9 mouse cellular contexts compared by ENCODE assay signal in the genomic region with DNA sequence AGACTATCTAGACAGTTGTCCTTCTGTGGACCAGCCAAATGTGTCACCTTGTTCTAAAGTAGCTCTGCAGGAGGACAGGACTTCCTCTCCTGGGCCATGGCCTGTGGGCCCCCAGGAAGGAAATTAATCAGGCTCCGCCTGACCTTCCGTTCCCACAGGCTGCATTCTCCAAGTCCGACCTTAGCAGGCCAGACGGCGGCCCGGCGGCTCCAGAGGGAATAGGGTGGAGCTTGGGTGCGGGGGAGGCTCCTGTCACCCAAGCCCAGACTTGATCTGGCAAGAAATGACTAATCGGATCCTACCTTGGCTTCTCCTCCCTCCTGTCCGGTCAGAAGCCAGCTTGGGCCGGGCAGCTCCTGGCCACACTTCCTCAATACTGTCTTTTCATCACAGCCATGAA. TPM values are rescaled to one million over a fixed set of nuclear protein-coding genes. Genes with fewer than 3 reads are reported as not detected.
A peak's percentile ranks its signal among the peaks of the same experiment; 100 is the strongest.
DNase-seq lines count a peak whose midpoint lies in the region; ATAC-seq lines count a peak whose summit lies in the region.
"Had no signal": no experiment of that assay in that cellular context is flagged by ENCODE, and none has a peak within 500 bp of the region (broad histone marks: within the 10 kb centered on the region; RNA-seq: fewer than 3 reads in every experiment).

No protein-coding gene starts in this region.

- no peak for DNase-seq in neural tube, embryonic 11.5 days (ENCODE audit: low spot score)
- DNase-seq in neural tube, embryonic 10.5 days (ENCODE audit: extremely low spot score, low spot score): no peak
- peak; percentile 88 for DNase-seq in fat pad, adult 2 months (ENCODE audit: extremely low read depth, low read depth, low spot score)
- peak; percentile 81 for DNase-seq in heart, postnatal 25 days (ENCODE audit: low spot score)
- DNase-seq in limb, embryonic 11.5 days (ENCODE audit: low spot score): no peak
- DNase-seq in spleen, postnatal 10 days (ENCODE audit: low spot score in 2 of 2): no peak

- ATAC-seq in neural tube, embryonic 11.5 days (ENCODE audit: insufficient read depth, low FRiP score, low TSS enrichment): no peak
- no peak for ATAC-seq in limb, embryonic 11.5 days (ENCODE audit: insufficient number of reproducible peaks, low FRiP score, low TSS enrichment, low read depth)
- ATAC-seq in midbrain, embryonic 15.5 days (replicated peaks): no peak
- ATAC-seq in CD4-positive, CD25-positive, alpha-beta regulatory T cell, adult 4 months: no peak

- peak overlapping the region; percentile 57 for H3K4me2 ChIP-seq in neural tube, embryonic 11.5 days (ENCODE audit: low read depth)
- H3K4me2 ChIP-seq in limb, embryonic 11.5 days (ENCODE audit: low read depth, severe bottlenecking): peak overlapping the region; percentile 7; the same call in 1 of the 2 replicates
- peak overlapping the region; percentile 74 for H3K4me2 ChIP-seq in midbrain, embryonic 15.5 days

- H3K9me3 ChIP-seq in neural tube, embryonic 11.5 days (ENCODE audit: control insufficient read depth, low read length): no peaks in the 10 kb centered on the region
- H3K9me3 ChIP-seq in limb, embryonic 11.5 days (ENCODE audit: control insufficient read depth, low read length): no peaks in the 10 kb centered on the region
- no peaks in the 10 kb centered on the region for H3K9me3 ChIP-seq in midbrain, embryonic 15.5 days

- no peak overlapping the region for H3K9ac ChIP-seq in neural tube, embryonic 11.5 days (ENCODE audit: low read length)
- no peak overlapping the region for H3K9ac ChIP-seq in limb, embryonic 11.5 days (ENCODE audit: low read length)
- H3K9ac ChIP-seq in midbrain, embryonic 15.5 days: no peak overlapping the region

- H3K27ac ChIP-seq in neural tube, embryonic 11.5 days (ENCODE audit: low read depth, low read length): no peak overlapping the region
- no peak overlapping the region for H3K27ac ChIP-seq in limb, embryonic 11.5 days (replicated peaks; ENCODE audit: low read depth, low read length)
- no peak overlapping the region for H3K27ac ChIP-seq in midbrain, embryonic 15.5 days
- H3K27ac ChIP-seq: macrophage had no signal

- peaks cover 8% of the 10 kb centered on the region; the same call in 1 of the 2 replicates for H3K4me1 ChIP-seq in neural tube, embryonic 11.5 days (ENCODE audit: control insufficient read depth, insufficient read depth, low read length)
- H3K4me1 ChIP-seq in limb, embryonic 11.5 days (ENCODE audit: control insufficient read depth, insufficient read depth, low read length): peaks cover 5% of the 10 kb centered on the region; the same call in 1 of the 2 replicates
- H3K4me1 ChIP-seq in midbrain, embryonic 15.5 days: peaks cover 45% of the 10 kb centered on the region

- 37% methylated on average over 11 of the region's 11 CpGs for WGBS in neural tube, embryonic 11.5 days
- WGBS in limb, embryonic 11.5 days: 37% methylated on average over 11 of the region's 11 CpGs
- 37% methylated on average over 11 of the region's 11 CpGs for WGBS in midbrain, embryonic 15.5 days

- H3K4me3 ChIP-seq in neural tube, embryonic 11.5 days (ENCODE audit: low read depth, low read length): no peak overlapping the region; the same call in 1 of the 2 replicates
- H3K4me3 ChIP-seq in limb, embryonic 11.5 days (ENCODE audit: low read depth, low read length): peak overlapping the region; percentile 0; the same call in 1 of the 2 replicates
- peak overlapping the region; percentile 73 for H3K4me3 ChIP-seq in midbrain, embryonic 15.5 days

- H3K27me3 ChIP-seq in neural tube, embryonic 11.5 days (ENCODE audit: control insufficient read depth, insufficient read depth, low read length): peaks cover 16% of the 10 kb centered on the region
- no peaks in the 10 kb centered on the region for H3K27me3 ChIP-seq in limb, embryonic 11.5 days (ENCODE audit: control insufficient read depth, insufficient read depth, low read length)
- no peaks in the 10 kb centered on the region for H3K27me3 ChIP-seq in midbrain, embryonic 15.5 days (replicated peaks)

- H3K36me3 ChIP-seq in neural tube, embryonic 11.5 days (ENCODE audit: control insufficient read depth, insufficient read depth, low read length): no peaks in the 10 kb centered on the region
- H3K36me3 ChIP-seq in limb, embryonic 11.5 days (ENCODE audit: control insufficient read depth, insufficient read depth, low read length): no peaks in the 10 kb centered on the region
- H3K36me3 ChIP-seq in midbrain, embryonic 15.5 days (replicated peaks): no peaks in the 10 kb centered on the region

- intact Hi-C loops in heart, postnatal 25 days (cut with DNase I): no loop called here

RNA-seq across cellular contexts. Expression of a gene that starts 2.4 kb away (rescaled TPM):
- polyA plus RNA-seq in neural tube, embryonic 11.5 days (2014; fragmentation: Nextera tagmentation; extraction: Ambion mirVana): 43.8 and 48.8 TPM in 2 replicates
- total RNA-seq in heart, postnatal 25 days (2021): 100 to 1,000 TPM; 239 to 247 TPM
- polyA plus RNA-seq in limb, embryonic 11.5 days (2014; fragmentation: Nextera tagmentation; extraction: Ambion mirVana): 29.8 and 32.3 TPM in 2 replicates
- polyA plus RNA-seq in midbrain, embryonic 15.5 days (2015; fragmentation: Nextera tagmentation; extraction: Ambion mirVana): 104 and 105 TPM in 2 replicates
- polyA plus RNA-seq in CD4-positive, CD25-positive, alpha-beta regulatory T cell, adult 4 months (2017; shearing (Covaris generic)): 1 to 10 TPM in 1 of 2 experiments, under 1 TPM in 1; 0.32 to 1.9 TPM

RNA-seq across cellular contexts. Expression of a gene that starts 19.4 kb away (rescaled TPM):
- polyA plus RNA-seq in neural tube, embryonic 11.5 days (2014; fragmentation: Nextera tagmentation; extraction: Ambion mirVana): 23.7 and 26.0 TPM in 2 replicates
- 10 to 100 TPM; 15.4 to 15.8 TPM for total RNA-seq in heart, postnatal 25 days (2021)
- 36.7 and 40.2 TPM in 2 replicates for polyA plus RNA-seq in limb, embryonic 11.5 days (2014; fragmentation: Nextera tagmentation; extraction: Ambion mirVana)
- polyA plus RNA-seq in midbrain, embryonic 15.5 days (2015; fragmentation: Nextera tagmentation; extraction: Ambion mirVana): 20.3 and 21.2 TPM in 2 replicates
- polyA plus RNA-seq in CD4-positive, CD25-positive, alpha-beta regulatory T cell, adult 4 months (2017; shearing (Covaris generic)): not detected

RNA-seq across cellular contexts. Expression of a gene that starts 20.3 kb away (rescaled TPM):
- polyA plus RNA-seq in neural tube, embryonic 11.5 days (2014; fragmentation: Nextera tagmentation; extraction: Ambion mirVana): 47.7 and 49.4 TPM in 2 replicates
- total RNA-seq in heart, postnatal 25 days (2021): 10 to 100 TPM; 12.2 to 14.4 TPM
- 81.3 and 85.4 TPM in 2 replicates for polyA plus RNA-seq in limb, embryonic 11.5 days (2014; fragmentation: Nextera tagmentation; extraction: Ambion mirVana)
- 23.3 and 27.5 TPM in 2 replicates for polyA plus RNA-seq in midbrain, embryonic 15.5 days (2015; fragmentation: Nextera tagmentation; extraction: Ambion mirVana)
- not detected for polyA plus RNA-seq in CD4-positive, CD25-positive, alpha-beta regulatory T cell, adult 4 months (2017; shearing (Covaris generic))
- polyA plus RNA-seq: macrophage had no signal

RNA-seq across cellular contexts. Expression of a gene that starts 39.3 kb away (rescaled TPM):
- polyA plus RNA-seq in neural tube, embryonic 11.5 days (2014; fragmentation: Nextera tagmentation; extraction: Ambion mirVana): 10.4 and 10.6 TPM in 2 replicates
- 1 to 10 TPM in 1 of 2 experiments, under 1 TPM in 1; 0.83 to 1.2 TPM for total RNA-seq in heart, postnatal 25 days (2021)
- polyA plus RNA-seq in limb, embryonic 11.5 days (2014; fragmentation: Nextera tagmentation; extraction: Ambion mirVana): 0.38 and 0.39 TPM in 2 replicates
- 315 and 316 TPM in 2 replicates for polyA plus RNA-seq in midbrain, embryonic 15.5 days (2015; fragmentation: Nextera tagmentation; extraction: Ambion mirVana)
- under 1 TPM in 1 of 2 experiments, not detected in 1; 0.50 TPM for polyA plus RNA-seq in CD4-positive, CD25-positive, alpha-beta regulatory T cell, adult 4 months (2017; shearing (Covaris generic))
- polyA plus RNA-seq: macrophage had no signal

RNA-seq across cellular contexts. Expression of a gene that starts 46.4 kb away (rescaled TPM):
- 110 TPM in 2 replicates for polyA plus RNA-seq in neural tube, embryonic 11.5 days (2014; fragmentation: Nextera tagmentation; extraction: Ambion mirVana)
- 10 to 100 TPM; 30.2 to 33.3 TPM for total RNA-seq in heart, postnatal 25 days (2021)
- 157 and 160 TPM in 2 replicates for polyA plus RNA-seq in limb, embryonic 11.5 days (2014; fragmentation: Nextera tagmentation; extraction: Ambion mirVana)
- polyA plus RNA-seq in midbrain, embryonic 15.5 days (2015; fragmentation: Nextera tagmentation; extraction: Ambion mirVana): 115 and 116 TPM in 2 replicates
- 100 to 1,000 TPM; 126 to 156 TPM for polyA plus RNA-seq in CD4-positive, CD25-positive, alpha-beta regulatory T cell, adult 4 months (2017; shearing (Covaris generic))

Comparison
In these comparisons a context has a peak if more than half of its experiments do, and no peak if none do; other contexts are left out.
1. DNase-seq: peak in fat pad, adult 2 months (single experiment) and heart, postnatal 25 days (single experiment); none in neural tube, embryonic 11.5 days (single experiment), neural tube, embryonic 10.5 days (single experiment), limb, embryonic 11.5 days (single experiment) and spleen, postnatal 10 days (0 of 2).
2. H3K4me2 ChIP-seq: peak in every context shown above with its lines; median percentile 74 in midbrain, embryonic 15.5 days; 57 in neural tube, embryonic 11.5 days; 7 in limb, embryonic 11.5 days.
3. RNA of a gene that starts 2.4 kb away (polyA plus RNA-seq): 104 to 105 TPM in midbrain, embryonic 15.5 days, 43.8 to 48.8 TPM in neural tube, embryonic 11.5 days and 29.8 to 32.3 TPM in limb, embryonic 11.5 days; 0.32 to 1.9 TPM in CD4-positive, CD25-positive, alpha-beta regulatory T cell, adult 4 months; every median in the first group is over 10 times any median in the second.
4. RNA of a gene that starts 19.4 kb away (polyA plus RNA-seq): 36.7 to 40.2 TPM in limb, embryonic 11.5 days, 23.7 to 26.0 TPM in neural tube, embryonic 11.5 days and 20.3 to 21.2 TPM in midbrain, embryonic 15.5 days; not detected in CD4-positive, CD25-positive, alpha-beta regulatory T cell, adult 4 months; every median in the first group is over 10 times any median in the second.
5. RNA of a gene that starts 20.3 kb away (polyA plus RNA-seq): 81.3 to 85.4 TPM in limb, embryonic 11.5 days, 47.7 to 49.4 TPM in neural tube, embryonic 11.5 days and 23.3 to 27.5 TPM in midbrain, embryonic 15.5 days; not detected in CD4-positive, CD25-positive, alpha-beta regulatory T cell, adult 4 months; every median in the first group is over 10 times any median in the second.